Mouse (Mus musculus): ENCODE data around the gene Rnd1.

The Rnd1 gene

DNA sequence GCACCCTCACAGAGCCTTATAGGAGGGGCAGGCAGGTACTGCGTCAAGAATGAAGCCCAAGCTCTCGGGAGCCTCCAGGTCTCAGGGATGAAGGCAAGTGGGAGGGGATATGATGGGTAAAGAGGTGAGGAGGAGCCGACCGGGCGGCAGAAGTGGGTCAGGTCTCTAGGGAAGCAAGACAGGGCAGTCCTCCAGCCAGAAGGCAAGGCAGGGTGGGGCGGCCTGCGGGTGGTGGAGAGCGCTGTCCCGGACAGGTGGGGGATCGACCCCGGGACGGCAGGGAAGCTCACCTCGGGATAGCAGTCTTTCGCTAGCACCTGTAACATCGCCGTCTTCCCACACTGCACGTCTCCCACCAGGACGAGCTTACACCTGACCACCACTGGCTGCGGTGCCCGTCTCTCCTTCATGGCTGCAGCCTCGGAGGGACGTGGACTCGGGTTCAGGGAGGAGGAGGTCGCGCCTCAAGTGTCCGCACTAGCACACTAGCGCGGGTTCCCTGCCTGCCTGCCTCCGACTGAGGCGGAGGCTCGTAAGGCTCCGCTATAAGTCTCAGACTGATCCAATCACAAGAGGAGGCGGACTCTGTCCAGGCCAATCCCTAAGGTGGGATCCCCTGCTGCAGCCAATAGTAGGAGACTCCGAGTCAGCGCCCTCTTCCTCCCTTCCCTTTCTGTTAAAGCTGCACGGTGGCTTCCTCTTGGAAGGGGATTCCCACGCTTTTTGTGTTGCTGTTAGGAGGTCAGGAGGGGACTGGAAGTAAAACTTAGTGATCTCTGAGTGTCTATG, at the start of gene Rnd1:
Gene Rnd1 (minus strand): TSS at position 522 of the 789 bp plus-strand sequence.
- peak; percentile 84 to 89 for DNase-seq (ENCODE audit: low spot score in 2 of 2)

DNA sequence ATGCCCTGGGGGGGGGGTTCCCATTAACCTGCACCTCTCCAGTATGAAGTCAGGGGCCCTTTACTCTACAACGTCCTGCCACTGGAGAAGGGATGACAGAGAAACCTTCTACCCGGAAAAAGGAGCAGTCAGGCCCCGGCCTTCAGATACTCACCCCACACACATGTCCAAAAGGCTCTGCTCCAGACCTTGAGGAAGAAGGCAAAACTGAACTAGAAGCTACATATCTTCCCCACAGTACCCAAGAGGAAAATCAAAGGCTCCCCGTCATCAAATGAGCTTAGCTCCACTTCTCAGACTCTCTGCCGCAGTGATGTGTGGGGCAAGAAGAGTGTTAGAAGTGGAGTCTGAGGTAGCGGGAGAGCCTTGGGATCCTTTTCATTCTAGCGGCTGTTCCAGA, 49.5 kb upstream of the Rnd1 start:
- no peak for DNase-seq (ENCODE audit: low spot score in 2 of 2)

DNA sequence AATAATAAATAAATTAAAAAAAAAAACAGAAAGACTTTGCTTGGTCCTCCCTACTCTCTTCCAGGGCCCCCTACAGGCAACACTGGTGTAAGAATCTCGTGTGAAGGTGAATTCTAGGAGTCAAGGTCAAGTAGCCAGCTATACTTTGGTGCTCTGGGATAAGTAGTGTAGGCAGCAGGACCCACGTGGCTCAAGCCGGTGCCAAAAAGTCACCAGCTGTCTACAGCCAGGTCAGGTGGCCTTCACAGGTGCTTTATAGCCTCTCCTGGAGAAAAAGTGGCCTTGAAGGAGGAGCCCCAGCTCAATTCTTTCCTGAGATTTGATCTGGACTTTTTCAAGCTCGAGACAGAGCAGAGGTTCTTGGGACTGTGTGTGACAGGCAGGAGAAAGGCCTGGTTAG, 48.8 kb upstream of the Rnd1 start:
- no peak for DNase-seq (ENCODE audit: low spot score in 2 of 2)

DNA sequence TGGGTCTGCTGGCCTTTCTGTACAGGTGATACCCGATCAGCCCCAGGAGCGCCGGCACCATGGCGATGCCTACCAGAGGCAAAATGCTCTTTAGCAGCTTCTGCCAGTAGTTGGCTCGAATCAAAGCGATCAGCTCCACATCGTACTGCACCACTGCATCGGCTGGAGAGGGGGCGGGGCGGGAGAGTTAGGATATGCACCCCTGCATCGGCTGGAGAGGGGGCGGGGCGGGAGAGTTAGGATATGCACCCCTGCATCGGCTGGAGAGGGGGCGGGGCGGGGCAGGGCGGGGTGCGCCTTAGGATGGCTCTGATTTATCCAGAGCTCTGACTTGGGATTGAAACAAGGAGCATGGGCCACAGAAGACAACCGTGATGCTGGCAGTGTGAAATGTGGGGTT, 47.2 kb upstream of the Rnd1 start:
- DNase-seq (ENCODE audit: low spot score in 2 of 2): no peak

- no peak for DNase-seq (ENCODE audit: low spot score in 2 of 2)
Observed at GRCm38 (mm10) chr15:98722854-98723253, 45.6 kb upstream of the Rnd1 start.

- DNase-seq (ENCODE audit: low spot score in 2 of 2): no peak
Observed at GRCm38 (mm10) chr15:98722191-98722590, 44.9 kb upstream of the Rnd1 start.

DNA sequence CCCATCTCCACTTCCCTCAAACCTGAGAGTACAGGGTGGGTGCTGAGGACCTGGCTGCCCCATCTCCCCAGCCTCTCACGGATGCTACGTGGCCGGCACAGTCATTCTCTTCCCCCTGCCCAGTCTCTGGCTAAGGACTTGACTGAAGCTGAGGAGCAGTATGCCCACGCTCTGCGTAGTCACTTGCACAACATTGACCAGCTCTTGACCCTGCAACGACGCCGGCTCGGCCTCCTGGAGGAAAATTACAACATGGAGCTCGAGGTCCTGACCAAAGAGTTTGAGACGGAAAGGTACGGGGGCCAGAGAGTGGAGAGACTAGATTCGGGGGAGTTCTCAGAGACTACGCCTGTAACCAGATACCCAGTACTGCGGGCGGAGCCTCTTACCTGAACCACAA, 40.0 kb upstream of the Rnd1 start:
- DNase-seq (ENCODE audit: low spot score in 2 of 2): no peak

DNA sequence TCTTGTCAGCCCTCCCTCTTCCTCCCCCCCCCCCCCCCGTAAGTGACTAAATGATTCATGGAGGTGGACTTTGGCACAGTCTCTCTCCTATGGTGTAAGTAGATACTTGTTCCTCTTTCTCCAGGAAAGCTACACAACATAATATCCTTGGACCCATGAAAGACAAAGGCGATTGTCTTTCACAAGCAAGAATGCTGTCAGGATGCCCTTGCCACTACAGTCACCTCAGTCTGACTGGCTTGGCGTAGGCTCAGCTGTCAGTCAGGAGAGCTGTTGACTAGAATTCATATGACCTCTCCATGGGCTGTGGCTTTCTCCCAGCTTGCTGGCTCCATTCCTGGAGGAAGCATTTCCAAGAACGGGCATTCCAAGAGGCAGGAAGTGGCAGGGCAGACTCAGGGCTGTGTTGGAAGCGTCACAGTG, 37.0 kb upstream of the Rnd1 start:
- no peak for DNase-seq (ENCODE audit: low spot score in 2 of 2)

GRCm38 (mm10) chr15:98710442-98710841, 33.2 kb upstream of the Rnd1 start:
- peak; percentile 75 to 79 for DNase-seq (ENCODE audit: low spot score in 2 of 2)

DNA sequence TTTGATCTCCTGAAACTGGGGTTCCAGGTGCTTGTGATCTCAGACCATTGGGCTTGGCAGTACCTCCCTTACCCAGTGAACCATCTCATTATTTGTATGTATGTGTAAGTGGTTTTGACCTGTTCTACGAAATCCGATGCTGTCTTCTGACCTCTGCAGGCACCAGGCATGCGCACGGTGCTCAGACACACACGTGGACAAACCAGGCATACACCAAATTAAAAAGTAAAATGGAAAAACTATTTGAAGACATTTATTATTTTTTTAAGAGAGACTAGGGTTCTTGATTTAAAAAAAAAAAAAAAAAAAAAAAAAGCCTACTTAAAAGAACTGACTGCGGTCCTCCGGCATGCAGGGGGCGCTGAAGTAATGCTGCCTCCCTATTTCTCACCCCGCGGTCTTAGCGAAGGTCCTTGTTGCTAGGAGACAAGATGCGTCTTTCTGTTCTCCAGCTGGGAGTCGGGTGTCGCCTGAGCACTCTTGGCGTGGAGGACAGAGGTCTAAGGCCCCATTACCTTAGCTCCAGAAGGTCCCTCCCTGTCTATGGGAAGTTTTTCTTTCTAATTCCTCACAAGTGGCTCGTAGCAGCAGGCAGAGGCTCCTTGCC, 30.6 kb upstream of the Rnd1 start, which contains the start of gene Ccdc65:
Gene Ccdc65 (plus strand): TSS at position 442 of the 607 bp plus-strand sequence.
- DNase-seq (ENCODE audit: low spot score in 2 of 2): peak; percentile 91 to 93

GRCm38 (mm10) chr15:98704312-98704711, 27.1 kb upstream of the Rnd1 start:
- no peak for DNase-seq (ENCODE audit: low spot score in 2 of 2)

DNA sequence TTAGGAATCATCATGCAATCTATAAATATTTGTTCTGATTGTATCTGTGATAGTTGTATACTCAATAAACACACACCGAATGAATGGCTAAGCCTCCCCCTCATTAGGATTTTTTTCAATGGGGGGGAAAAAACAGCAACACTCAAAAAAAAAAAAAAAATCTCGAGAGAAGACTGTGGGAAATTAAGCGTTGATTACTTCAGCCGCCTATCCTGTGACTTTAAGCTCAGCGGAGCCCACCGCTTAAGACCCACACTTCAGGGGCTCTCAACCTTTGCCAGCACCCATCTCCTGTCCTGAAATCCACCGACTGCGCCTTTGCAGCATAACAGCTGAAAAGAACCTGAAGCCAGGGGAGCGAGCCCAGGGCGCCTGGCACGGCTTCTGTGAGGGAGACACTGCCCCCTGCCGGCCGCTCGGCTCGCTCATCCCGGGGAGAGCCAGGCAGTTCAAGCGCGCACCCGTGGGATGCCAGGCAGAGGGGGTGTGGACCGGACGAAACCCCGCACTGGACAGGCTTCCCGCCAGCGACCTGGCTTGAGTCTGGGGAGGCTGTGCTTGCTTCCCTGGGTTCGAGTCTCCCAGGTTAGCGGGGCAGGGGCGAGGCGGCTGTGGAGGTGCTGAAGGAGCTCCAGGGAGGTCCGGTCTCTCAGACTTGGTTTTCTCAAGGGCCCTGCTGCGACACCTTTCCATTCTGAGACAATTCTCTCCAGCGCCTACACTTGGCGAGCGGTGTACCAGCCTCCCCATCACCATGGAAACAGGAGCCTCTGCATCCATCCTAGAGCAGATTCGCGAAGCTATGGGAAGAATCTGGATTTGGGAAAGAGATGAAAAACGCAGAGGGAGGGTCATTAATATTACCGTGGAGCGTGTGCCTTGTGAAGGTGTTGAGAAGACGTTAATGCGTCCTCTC, 22.2 kb upstream of the Rnd1 start:
- DNase-seq (ENCODE audit: low spot score in 2 of 2): peak; percentile 93 to 95

GRCm38 (mm10) chr15:98696216-98696615, 19.0 kb upstream of the Rnd1 start:
- DNase-seq (ENCODE audit: low spot score in 2 of 2): no peak

- DNase-seq (ENCODE audit: low spot score in 2 of 2): no peak
Observed at GRCm38 (mm10) chr15:98695726-98696125, 18.5 kb upstream of the Rnd1 start.

DNA sequence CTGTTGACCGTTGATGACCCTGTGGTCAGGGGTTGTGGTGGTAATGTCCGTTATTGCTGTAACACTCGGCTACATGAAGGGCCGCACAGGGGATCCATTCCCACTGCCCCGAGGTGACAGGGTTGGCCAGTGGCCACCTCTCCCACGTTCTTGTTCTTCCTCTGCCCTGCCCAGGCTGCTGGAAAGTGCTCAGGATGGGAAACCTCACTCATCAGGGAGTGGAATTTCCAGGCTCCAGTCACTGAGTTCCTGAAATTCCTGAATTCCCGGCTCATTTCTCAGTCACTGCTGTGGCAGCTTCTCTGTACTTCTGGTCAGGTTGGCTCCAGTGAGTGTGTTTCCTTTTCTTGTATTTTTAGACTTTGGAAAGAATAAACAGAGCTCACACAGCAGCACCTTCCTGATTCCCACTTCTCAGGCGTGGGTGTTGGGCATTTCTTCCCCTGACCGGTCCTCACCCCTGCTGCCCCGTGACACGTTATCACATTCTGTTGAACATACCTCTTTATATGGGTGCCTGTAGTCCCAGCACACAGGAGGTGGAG, 15.0 kb upstream of the Rnd1 start:
- DNase-seq (ENCODE audit: low spot score in 2 of 2): no peak

GRCm38 (mm10) chr15:98691486-98692147, 14.4 kb upstream of the Rnd1 start:
- peak; percentile 49 to 58 for DNase-seq (ENCODE audit: low spot score in 2 of 2)

DNA sequence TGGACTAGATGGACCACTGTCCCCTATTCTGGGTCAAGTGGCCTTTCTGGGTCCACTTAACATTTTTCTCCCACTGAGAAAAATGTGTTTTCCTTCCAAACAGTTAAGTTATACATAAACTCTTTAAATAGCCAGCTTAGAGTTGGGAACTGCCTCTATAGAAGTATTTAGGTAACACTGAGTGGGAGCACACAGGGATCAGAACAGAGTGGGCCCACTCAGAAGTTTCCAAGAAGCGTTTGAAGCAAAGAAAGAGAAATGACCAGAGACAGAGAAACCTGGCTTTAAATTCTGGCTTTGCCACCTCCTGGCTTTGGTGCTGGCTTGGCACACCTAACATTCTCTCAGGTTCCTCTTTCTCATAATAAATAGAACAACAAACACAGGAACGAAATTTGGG, 12.4 kb upstream of the Rnd1 start:
- DNase-seq (ENCODE audit: low spot score in 2 of 2): peak in 1 of 2 experiments; percentile 32

- DNase-seq (ENCODE audit: low spot score in 2 of 2): no peak
Observed at GRCm38 (mm10) chr15:98685926-98686325, 8.7 kb upstream of the Rnd1 start.

- DNase-seq (ENCODE audit: low spot score in 2 of 2): no peak
Observed at GRCm38 (mm10) chr15:98683746-98684145, 6.5 kb upstream of the Rnd1 start.

GRCm38 (mm10) chr15:98683177-98683576, 5.9 kb upstream of the Rnd1 start:
- no peak for DNase-seq (ENCODE audit: low spot score in 2 of 2)

GRCm38 (mm10) chr15:98681633-98682032, 4.4 kb upstream of the Rnd1 start:
- no peak for DNase-seq (ENCODE audit: low spot score in 2 of 2)

All from right cerebral cortex, adult 2 months (tissue).